Mouse (Mus musculus): ENCODE results near the gene Wipi1.

GRCm38 (mm10) chr11:109635871-109636395, 24.2 kb upstream of the Wipi1 start:
- no peak for TF ChIP-seq CTCF (IDR thresholded peaks at IDR 0.05)
- TF ChIP-seq EP300 (IDR thresholded peaks at IDR 0.05; ENCODE audit: insufficient read depth, low read depth, low read length): no peak

Data from heart, adult 2 months (tissue).